Mouse (Mus musculus) megakaryocyte, embryonic 14.5 days (primary cell): Measurements from ENCODE around the gene Gm9821.

Source experiments
- FLI1 ChIP-seq: IDR thresholded peaks from 2 replicates; pipeline ENCODE4 v1.6.1; 2012; ENCODE audit warnings: low read length, inconsistent platforms, mixed read lengths
- GATA1 ChIP-seq: IDR thresholded peaks from 3 replicates; pipeline ENCODE4 v1.6.1; 2012; ENCODE audit warnings: mixed read lengths, low read length, inconsistent platforms, borderline replicate concordance

DNA sequence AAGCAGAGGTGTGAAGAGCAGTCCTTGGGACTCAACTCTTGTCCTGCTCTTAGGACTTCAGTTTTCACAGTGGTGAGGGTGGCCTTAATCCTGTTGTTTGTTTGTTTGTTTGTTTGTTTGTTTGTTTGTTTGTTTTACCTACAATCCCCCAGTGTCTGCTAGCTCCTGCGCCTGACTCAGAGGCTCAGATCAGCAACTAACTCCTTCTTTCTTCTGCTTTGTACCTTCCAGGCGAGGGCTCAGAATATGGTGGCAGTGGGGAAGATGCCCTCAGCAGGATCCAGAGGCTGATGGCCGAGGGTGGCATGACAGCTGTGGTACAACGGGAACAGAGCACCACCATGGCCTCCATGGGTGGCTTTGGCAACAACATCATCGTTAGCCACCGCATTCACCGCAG lies 28.4 kb upstream of the Gm9821 start:
- TF ChIP-seq GATA1 (no peak), FLI1 (no peak)
